Mouse (Mus musculus): ENCODE data around the gene Adcy4.

Adcy4 gene

GRCm38 (mm10) chr14:55783958-55784235 is at the start of gene Adcy4:
Gene Adcy4, minus strand, starts transcription at chr14:55784095.
- no peak for DNase-seq

- no peak for DNase-seq
These were observed 49.2 kb upstream of the Adcy4 start for GRCm38 (mm10) chr14:55833126-55833525.

GRCm38 (mm10) chr14:55830331-55830730 is 46.4 kb upstream of the Adcy4 start:
- no peak for DNase-seq

- no peak for DNase-seq
These were observed 46.0 kb upstream of the Adcy4 start for GRCm38 (mm10) chr14:55829854-55830253.

- no peak for DNase-seq
These were observed 44.9 kb upstream of the Adcy4 start for GRCm38 (mm10) chr14:55828716-55829263.

GRCm38 (mm10) chr14:55826551-55827340 is 42.9 kb upstream of the Adcy4 start:
- DNase-seq, result peak in 1 of 2 experiments; percentile 22

- DNase-seq, result no peak
These were observed 42.2 kb upstream of the Adcy4 start for GRCm38 (mm10) chr14:55826142-55826541.

GRCm38 (mm10) chr14:55825216-55826051 is 41.5 kb upstream of the Adcy4 start:
- DNase-seq, result no peak

GRCm38 (mm10) chr14:55824481-55825215 is 40.8 kb upstream of the Adcy4 start:
- no peak for DNase-seq

- DNase-seq, result no peak
These were observed 40.1 kb upstream of the Adcy4 start for GRCm38 (mm10) chr14:55824001-55824480.

GRCm38 (mm10) chr14:55822991-55823762 is 39.3 kb upstream of the Adcy4 start, which contains the start of gene Nfatc4:
Gene Nfatc4, plus strand, starts transcription at chr14:55823144.
- peak; percentile 10 to 11 for DNase-seq

GRCm38 (mm10) chr14:55822435-55822990 is 38.6 kb upstream of the Adcy4 start:
- DNase-seq, result peak; percentile 48 to 70

- no peak for DNase-seq
These were observed 36.7 kb upstream of the Adcy4 start for GRCm38 (mm10) chr14:55820576-55820975.

GRCm38 (mm10) chr14:55819845-55820405 is 36.0 kb upstream of the Adcy4 start:
- no peak for DNase-seq

- DNase-seq, result peak; percentile 28 to 39
These were observed 31.4 kb upstream of the Adcy4 start for GRCm38 (mm10) chr14:55815310-55815751.

- peak; percentile 74 to 84 for DNase-seq
These were observed 31.0 kb upstream of the Adcy4 start for GRCm38 (mm10) chr14:55814885-55815284.

GRCm38 (mm10) chr14:55795380-55796163 is 11.7 kb upstream of the Adcy4 start:
- no peak for DNase-seq

- no peak for DNase-seq
These were observed 10.1 kb upstream of the Adcy4 start for GRCm38 (mm10) chr14:55793946-55794345.

GRCm38 (mm10) chr14:55793461-55793860 is 9.6 kb upstream of the Adcy4 start:
- no peak for DNase-seq
